Mouse (Mus musculus) small intestine, adult 10 weeks (tissue): ENCODE results near the gene Gstcd. TPM values are rescaled to one million over a fixed set of nuclear protein-coding genes. Genes with fewer than 3 reads are reported as not detected.

Source experiments
- polyA plus RNA-seq: library from polyadenylated mRNA; stranded (reverse); fragments of 350-450 nt; fragmentation: Illumina TruSeq; extraction: RNeasy Lipid Tissue Mini Kit (QIAGEN cat#74804); gene quantifications from one replicate; pipeline ENCODE4 v1.2.3, GENCODE M21; 2014; ENCODE audit warnings: low replicate concordance

The Gstcd gene
- polyA plus RNA-seq, result 11.7 TPM

DNA sequence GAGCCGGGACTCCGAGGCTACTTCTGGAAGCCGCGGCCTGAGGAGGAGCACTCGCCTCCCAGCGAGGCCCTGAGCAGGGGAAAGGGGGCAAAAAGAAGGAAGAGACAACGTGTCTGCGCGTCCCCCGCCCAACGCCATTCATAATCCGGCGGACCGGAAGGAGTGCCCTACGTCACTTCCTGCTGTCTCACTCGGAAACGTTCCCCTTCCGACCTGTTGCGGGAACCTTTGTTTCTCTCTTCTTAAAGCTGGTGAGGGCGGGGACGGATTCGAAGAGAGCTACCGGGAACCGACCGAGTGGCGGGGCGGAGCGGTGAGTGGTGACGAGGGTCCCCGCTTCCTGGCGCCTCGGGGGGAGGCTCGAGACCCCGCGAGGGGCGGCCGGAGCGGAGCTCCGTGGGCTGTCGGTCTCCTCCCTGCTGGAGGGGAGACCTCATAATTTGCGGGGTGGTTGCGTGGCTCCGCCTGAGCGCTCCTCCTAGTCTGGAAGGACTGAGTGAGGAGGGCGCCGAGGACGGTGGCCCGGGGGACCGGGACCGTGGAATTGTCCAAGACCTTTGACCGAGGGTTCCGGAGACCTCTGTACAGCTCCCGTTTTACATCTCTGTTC lies at the start of gene Gstcd, which contains the start of gene Ints12:
Gene Gstcd, minus strand, starts transcription at position 370 of the 610 bp plus-strand sequence.
Gene Ints12, plus strand, starts transcription at position 177 of the 610 bp plus-strand sequence.

DNA sequence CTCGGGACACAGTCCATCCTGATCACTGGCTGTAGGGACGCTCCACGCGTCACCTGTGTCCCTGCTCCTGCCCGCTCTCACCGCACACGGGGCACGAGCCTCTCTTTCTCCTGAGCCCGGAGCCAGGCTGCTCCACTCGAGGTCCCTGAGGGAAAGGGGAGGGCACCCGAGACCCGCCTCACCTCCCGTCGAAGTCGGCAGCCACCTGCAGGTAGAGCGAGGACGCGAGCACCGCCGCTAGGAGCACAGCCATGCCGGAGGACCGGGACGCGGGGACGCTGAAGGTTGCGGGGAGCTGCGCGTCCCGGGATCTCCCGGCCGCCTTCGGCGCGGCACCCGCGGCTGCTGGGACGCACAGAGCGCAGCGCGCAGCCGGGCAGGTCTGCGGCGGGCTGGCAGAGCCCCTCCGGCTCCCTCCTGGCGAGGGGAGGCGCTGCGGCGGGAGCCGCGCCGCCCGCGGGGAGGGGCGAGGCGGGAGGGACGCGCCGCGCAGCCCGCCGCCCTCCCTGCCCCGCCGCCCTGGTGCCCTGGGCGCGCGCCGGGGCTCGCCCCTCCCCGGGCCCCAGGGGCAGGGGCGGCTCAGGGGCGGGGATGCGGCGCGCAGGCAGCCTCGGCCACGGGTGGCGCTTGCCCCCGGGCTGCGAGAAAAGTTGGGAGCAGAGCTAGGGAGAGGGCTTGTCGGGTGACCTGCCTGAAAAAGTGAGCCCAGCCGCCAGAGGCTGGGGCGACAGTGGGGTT lies 141.9 kb downstream of the Gstcd start, which contains the start of gene Npnt:
Gene Npnt, minus strand, starts transcription at position 501 of the 738 bp plus-strand sequence.

Other genes with a start within 250 kb of the Gstcd start
- 38.0 TPM for gene Npnt, start 141.7 kb downstream of the Gstcd start, polyA plus RNA-seq
- gene Ints12, start 193 bp downstream of the Gstcd start, polyA plus RNA-seq, result 26.0 TPM
- 32.4 TPM for gene Arhgef38, start 142.9 kb upstream of the Gstcd start, polyA plus RNA-seq
- gene Ppa2, start 218.1 kb upstream of the Gstcd start, polyA plus RNA-seq, result 140 TPM